Mouse (Mus musculus): Measurements from ENCODE around the gene Noct.
A peak's percentile ranks its signal among the peaks of the same experiment; 100 is the strongest.

Noct gene

DNA sequence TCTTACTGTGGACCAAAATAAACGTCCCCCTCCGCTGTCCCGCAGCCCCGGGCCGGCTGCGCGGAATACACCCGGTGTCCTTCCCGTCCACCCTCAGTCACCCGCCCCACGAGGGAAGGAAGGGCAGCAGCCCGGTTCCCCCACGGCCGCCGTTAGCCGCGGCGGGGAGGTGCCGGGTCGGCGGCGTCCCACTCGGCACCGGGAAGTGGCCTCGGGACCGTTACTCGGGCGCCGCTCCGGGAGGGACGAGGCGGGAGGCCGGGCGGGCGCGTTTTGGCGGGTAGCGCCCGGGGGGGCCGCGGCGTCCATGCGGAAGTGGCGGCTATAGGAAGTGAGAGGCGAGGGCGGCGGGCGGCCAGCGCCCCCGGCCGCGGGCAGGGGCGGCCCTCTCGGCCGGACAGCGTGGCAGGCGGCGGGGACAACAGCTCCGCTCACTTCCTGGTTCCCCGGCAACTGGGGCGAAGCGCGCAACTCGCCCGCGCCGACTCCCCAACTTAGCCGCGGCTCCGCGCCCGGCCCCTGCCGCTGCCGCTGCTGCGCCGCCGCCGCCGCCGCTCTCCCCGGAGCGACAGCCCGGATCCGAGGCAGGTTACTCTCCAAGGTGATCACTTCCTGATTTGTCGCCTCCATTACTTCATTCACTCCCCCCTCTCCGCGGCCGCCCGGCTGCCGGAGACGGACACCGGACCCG lies 52.3 kb downstream of the Noct start:
- no peak for DNase-seq (ENCODE audit: low read depth, low spot score)

DNA sequence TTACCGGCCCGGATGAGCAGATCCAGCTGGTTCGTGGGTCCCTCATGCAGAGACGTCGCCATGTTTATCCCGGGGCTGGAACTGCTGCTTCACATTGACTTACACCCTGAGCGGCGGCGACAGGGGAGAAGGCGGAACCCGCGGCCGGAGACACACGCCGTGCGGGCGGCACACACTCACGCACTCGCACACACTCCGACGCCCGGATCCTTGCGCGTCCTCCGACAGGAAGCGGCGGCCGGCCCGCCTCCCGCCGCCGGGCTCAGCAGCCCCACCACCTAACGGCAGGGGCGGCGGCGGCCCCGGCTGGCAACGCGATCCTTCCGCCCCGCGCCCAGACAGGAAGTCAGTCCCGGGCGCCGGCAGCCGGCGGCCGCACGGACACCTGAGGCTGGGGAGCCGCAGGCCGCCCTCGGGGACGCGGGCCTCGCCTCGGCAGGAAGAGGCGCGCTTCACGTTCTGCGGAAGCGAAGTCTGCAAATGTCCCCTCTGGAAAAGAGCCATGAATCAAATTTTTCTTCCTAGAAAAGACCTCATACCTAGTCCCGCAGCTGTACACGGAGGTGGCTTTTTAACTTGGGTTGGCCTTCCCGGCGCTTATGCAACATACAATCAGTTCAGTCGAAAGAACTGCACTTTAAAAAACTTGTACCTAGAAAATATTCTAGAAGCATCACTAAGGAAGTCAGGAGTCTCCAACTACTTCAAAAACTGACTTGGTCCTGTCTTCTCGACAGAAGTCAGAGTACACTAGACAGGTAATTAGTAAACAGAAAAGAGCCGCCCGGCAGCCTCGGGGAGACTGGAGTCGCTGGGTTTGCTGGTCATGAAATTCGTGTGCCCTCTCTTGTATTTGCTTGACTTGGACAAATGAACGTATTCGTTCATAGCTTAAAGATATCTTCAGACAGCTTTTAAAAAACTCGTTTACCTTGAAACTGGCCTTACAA lies 53.2 kb downstream of the Noct start:
- DNase-seq (ENCODE audit: low read depth, low spot score) = peak; percentile 54

DNA sequence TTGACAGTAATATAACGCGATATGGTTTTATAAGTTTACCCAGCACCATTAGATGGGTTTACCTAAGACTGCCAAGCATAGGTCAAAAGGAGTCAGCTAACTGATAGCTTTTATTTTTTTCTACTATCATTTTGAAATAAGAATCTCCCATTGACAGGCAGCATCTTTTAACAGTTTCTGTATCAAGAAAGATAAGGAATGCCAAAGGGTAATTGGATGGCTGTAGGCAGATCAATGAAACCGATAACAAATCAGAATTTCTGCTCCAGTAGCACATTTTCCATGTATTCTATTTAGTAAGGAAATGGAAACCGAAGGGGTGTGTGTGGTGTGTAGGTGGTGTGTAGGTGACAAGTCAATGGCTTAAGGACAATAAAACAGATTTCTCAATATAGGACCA lies 54.2 kb downstream of the Noct start:
- no peak for DNase-seq (ENCODE audit: low read depth, low spot score)

DNA sequence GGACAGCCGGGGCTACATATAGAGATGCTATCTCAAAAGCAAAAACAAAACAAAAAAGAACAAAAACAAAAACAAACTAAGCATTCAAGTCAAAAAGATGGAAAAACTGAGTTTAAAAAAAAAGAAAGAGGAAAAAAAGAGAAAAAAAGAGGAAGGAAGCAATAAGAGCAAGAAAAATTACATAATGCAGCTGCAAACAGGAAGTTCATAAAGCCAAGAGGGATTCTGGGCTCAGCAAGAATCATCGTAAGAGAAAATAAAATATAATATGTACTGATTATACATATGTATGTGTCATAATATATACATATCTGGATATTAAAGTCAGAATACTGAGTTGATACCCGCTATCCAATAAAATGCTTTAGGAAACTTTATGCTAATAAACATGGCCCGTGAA lies 57.5 kb downstream of the Noct start:
- no peak for DNase-seq (ENCODE audit: low read depth, low spot score)

DNA sequence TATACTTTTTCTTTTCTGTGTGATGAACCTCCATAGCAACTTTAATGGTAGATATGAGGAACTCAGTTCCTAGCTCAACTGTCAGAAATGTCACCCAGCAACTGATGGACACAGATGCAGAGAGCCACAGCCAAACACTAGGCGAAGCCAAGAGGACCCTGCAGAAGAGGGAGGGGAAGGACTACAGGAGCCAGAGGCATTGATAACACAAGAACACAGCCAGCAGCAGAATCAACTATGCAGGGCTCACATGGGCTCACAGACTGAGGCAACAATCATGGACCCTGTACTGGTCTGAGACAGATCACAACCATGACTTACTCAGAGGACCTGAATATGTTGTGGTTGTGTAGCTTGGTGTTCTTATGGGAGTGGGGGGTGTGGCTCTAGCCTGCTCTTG lies 60.1 kb downstream of the Noct start:
- no peak for DNase-seq (ENCODE audit: low read depth, low spot score)

DNA sequence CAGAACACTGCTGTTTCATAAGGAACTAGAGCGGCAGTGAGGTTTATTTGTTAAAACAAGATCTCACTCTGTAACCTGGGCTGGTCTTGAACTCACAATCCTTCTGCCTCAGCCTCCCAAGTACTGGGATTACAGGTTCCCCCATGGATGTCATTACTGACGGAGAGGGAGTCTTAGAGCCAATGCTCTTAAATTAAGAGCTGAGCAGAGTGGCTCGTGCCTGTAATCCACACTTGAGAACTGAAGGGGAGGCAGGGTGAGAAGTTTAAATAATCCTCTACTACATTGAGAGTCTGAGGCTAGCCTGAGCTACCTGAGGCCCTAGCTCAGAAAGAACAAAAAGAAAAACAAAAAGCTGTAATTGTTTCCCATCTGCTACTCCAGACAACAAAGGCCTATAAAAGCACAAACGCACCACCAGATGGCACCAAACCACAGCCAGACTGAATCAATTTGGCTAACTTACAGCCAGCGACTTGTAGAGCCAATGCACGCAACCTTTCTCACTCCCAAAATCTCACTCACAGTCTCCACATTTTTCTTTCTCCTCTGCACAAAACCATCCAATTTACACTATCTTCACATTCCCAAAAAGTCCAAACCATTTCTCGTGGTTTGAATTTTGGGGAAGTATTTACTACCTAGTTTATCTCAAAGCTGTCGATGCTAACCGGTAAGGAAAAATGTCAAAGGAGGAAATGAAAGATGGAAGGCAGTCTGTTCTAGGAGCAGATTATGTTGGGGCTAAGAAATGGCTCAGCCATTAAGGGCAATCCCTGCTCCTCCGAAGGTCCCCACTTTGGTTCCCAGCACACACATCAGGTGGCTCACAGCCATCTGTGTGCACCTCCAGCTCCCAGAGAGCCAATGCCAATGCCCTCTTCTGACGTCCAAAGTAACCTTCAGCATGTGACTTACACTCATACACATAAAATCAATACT lies 64.9 kb downstream of the Noct start:
- DNase-seq (ENCODE audit: low read depth, low spot score) = peak; percentile 63

DNA sequence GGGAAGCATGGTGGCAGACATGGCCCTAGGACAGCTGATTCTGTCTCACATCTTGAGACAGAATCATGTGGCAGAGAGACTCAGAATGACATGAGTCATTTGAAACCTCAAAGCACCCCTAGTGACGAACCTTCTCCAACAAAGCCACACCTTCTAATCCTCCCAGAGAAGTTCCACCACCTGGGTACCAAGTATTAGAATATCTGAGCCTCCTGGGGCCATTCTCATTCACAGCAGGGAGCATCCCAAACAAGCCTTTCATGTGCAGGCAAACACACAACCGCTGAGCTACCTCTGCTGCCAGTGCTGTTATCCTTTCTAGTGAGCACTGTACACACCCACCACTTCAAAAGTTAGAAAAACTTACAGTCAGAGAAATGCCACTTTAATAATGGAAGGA lies 70.0 kb downstream of the Noct start:
- no peak for DNase-seq (ENCODE audit: low read depth, low spot score)

DNA sequence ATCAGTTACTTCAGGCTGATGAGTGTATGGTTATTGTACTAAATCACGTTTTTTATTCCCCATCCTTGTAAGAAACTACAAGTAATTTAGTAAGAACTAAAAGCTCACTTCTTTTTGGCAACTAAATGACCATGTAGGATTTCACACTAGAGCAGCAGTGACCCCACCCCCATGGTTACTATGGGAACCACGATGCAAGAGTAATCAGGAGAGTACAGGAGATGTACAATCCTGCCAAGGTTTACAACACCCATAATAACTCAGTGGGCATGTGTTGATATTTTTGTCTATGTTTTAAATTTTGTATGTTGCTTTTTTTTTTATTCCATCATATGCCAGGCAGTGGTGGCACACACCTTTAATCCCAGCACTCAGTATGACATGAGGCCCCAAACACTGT lies 71.0 kb downstream of the Noct start:
- DNase-seq (ENCODE audit: low read depth, low spot score) = no peak

DNA sequence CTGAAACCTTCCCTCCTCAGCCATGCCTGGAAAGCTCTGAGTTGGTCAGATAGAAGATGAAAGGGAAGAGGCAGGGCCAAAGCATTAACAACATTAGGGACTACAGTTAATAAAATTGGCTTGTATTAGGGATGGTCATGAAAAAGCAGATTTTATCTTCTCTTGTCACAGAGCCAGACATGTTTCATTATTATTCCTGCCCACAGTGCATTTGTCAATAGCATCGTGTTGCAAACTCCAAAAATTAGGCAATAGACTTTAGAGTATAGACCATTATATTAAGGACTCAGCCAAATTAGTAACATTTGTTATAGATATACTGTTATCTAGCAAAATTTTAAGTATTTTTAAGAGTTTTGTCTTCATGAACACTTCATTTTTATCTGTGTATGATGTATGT lies 72.5 kb downstream of the Noct start:
- no peak for DNase-seq (ENCODE audit: low read depth, low spot score)

All from retina, adult 2 months (tissue).